Mouse (Mus musculus): ENCODE results near the gene Pcgf5. TPM values are rescaled to one million over a fixed set of nuclear protein-coding genes. Genes with fewer than 3 reads are reported as not detected.
A peak's percentile ranks its signal among the peaks of the same experiment; 100 is the strongest.

The Pcgf5 gene
- polyA plus RNA-seq, 1 experiment from 2014 or later = 27.0 TPM

GRCm38 (mm10) chr19:36350870-36351269, 2.8 kb downstream of the Pcgf5 start:
- no peaks in the 10 kb centered on the region for H3K4me1 ChIP-seq (replicated peaks)
- H3K9me3 ChIP-seq = no peaks in the 10 kb centered on the region
- ATAC-seq = no peak
- no peak overlapping the region for H3K27ac ChIP-seq
- no peak overlapping the region for H3K4me3 ChIP-seq (replicated peaks)
- WGBS = 92% methylated on average over 9 of the region's 9 CpGs
- no peak overlapping the region for H3K9ac ChIP-seq
- peaks cover 20% of the 10 kb centered on the region for H3K27me3 ChIP-seq (replicated peaks)
- H3K36me3 ChIP-seq = no peaks in the 10 kb centered on the region
- no peak overlapping the region for H3K4me2 ChIP-seq (replicated peaks)

GRCm38 (mm10) chr19:36362541-36362940, 14.4 kb downstream of the Pcgf5 start:
- H3K9ac ChIP-seq = no peak overlapping the region
- H3K9me3 ChIP-seq = no peaks in the 10 kb centered on the region
- H3K4me2 ChIP-seq (replicated peaks) = no peak overlapping the region
- no peaks in the 10 kb centered on the region for H3K36me3 ChIP-seq
- ATAC-seq = no peak
- no peak overlapping the region for H3K4me3 ChIP-seq (replicated peaks)
- H3K4me1 ChIP-seq (replicated peaks) = no peaks in the 10 kb centered on the region
- no peak overlapping the region for H3K27ac ChIP-seq
- no peaks in the 10 kb centered on the region for H3K27me3 ChIP-seq (replicated peaks)
- WGBS = 93% methylated on average over 5 of the region's 5 CpGs

- no peaks in the 10 kb centered on the region for H3K9me3 ChIP-seq
- H3K27me3 ChIP-seq (replicated peaks) = no peaks in the 10 kb centered on the region
- peak; percentile 55; the same call in 1 of the 2 replicates for ATAC-seq
- H3K4me1 ChIP-seq (replicated peaks) = no peaks in the 10 kb centered on the region
- H3K4me3 ChIP-seq (replicated peaks) = no peak overlapping the region
- no peak overlapping the region for H3K9ac ChIP-seq
- 73% methylated on average over 8 of the region's 8 CpGs for whole genome bisulfite sequencing
- no peak overlapping the region for H3K27ac ChIP-seq
- H3K36me3 ChIP-seq = no peaks in the 10 kb centered on the region
- no peak overlapping the region for H3K4me2 ChIP-seq (replicated peaks)
Measured at GRCm38 (mm10) chr19:36364757-36365156, 16.6 kb downstream of the Pcgf5 start.

GRCm38 (mm10) chr19:36371478-36371877, 23.4 kb downstream of the Pcgf5 start:
- H3K27me3 ChIP-seq (replicated peaks) = no peaks in the 10 kb centered on the region
- ATAC-seq = peak; percentile 97
- H3K4me1 ChIP-seq (replicated peaks) = no peaks in the 10 kb centered on the region
- WGBS = 47% methylated on average over 10 of the region's 10 CpGs
- H3K9me3 ChIP-seq = no peaks in the 10 kb centered on the region
- no peak overlapping the region for H3K4me3 ChIP-seq (replicated peaks)
- H3K36me3 ChIP-seq = no peaks in the 10 kb centered on the region
- H3K27ac ChIP-seq = no peak overlapping the region
- no peak overlapping the region for H3K4me2 ChIP-seq (replicated peaks)
- no peak overlapping the region for H3K9ac ChIP-seq

GRCm38 (mm10) chr19:36373056-36373621, 25.0 kb downstream of the Pcgf5 start:
- H3K4me3 ChIP-seq (replicated peaks) = no peak overlapping the region
- H3K9me3 ChIP-seq = no peaks in the 10 kb centered on the region
- no peak overlapping the region for H3K4me2 ChIP-seq (replicated peaks)
- H3K36me3 ChIP-seq = no peaks in the 10 kb centered on the region
- ATAC-seq = no peak
- no peaks in the 10 kb centered on the region for H3K27me3 ChIP-seq (replicated peaks)
- no peak overlapping the region for H3K27ac ChIP-seq
- H3K4me1 ChIP-seq (replicated peaks) = no peaks in the 10 kb centered on the region
- 44% methylated on average over 6 of the region's 6 CpGs for WGBS
- no peak overlapping the region for H3K9ac ChIP-seq

- no peaks in the 10 kb centered on the region for H3K27me3 ChIP-seq (replicated peaks)
- 81% methylated on average over 11 of the region's 11 CpGs for WGBS
- ATAC-seq = no peak
- H3K4me2 ChIP-seq (replicated peaks) = no peak overlapping the region
- H3K36me3 ChIP-seq = no peaks in the 10 kb centered on the region
- no peak overlapping the region for H3K4me3 ChIP-seq (replicated peaks)
- no peak overlapping the region for H3K27ac ChIP-seq
- no peak overlapping the region for H3K9ac ChIP-seq
- H3K4me1 ChIP-seq (replicated peaks) = no peaks in the 10 kb centered on the region
- H3K9me3 ChIP-seq = no peaks in the 10 kb centered on the region
Measured at GRCm38 (mm10) chr19:36375200-36375783, 27.2 kb downstream of the Pcgf5 start.

- H3K9me3 ChIP-seq = no peaks in the 10 kb centered on the region
- no peak overlapping the region for H3K4me3 ChIP-seq (replicated peaks)
- no peak overlapping the region for H3K9ac ChIP-seq
- no peak overlapping the region for H3K4me2 ChIP-seq (replicated peaks)
- 84% methylated on average over 7 of the region's 7 CpGs for WGBS
- peak; percentile 23; the same call in 1 of the 2 replicates for ATAC-seq
- H3K27me3 ChIP-seq (replicated peaks) = no peaks in the 10 kb centered on the region
- H3K27ac ChIP-seq = no peak overlapping the region
- H3K36me3 ChIP-seq = no peaks in the 10 kb centered on the region
- H3K4me1 ChIP-seq (replicated peaks) = no peaks in the 10 kb centered on the region
Measured at GRCm38 (mm10) chr19:36377729-36378128, 29.6 kb downstream of the Pcgf5 start.

GRCm38 (mm10) chr19:36378511-36379232, 30.6 kb downstream of the Pcgf5 start:
- H3K27ac ChIP-seq = no peak overlapping the region
- 75% methylated on average over 15 of the region's 15 CpGs for WGBS

GRCm38 (mm10) chr19:36382901-36383300, 34.8 kb downstream of the Pcgf5 start:
- no peaks in the 10 kb centered on the region for H3K9me3 ChIP-seq

More at GRCm38 (mm10) chr19:36378511-36379232, 30.6 kb downstream of the Pcgf5 start:
- H3K9me3 ChIP-seq = no peaks in the 10 kb centered on the region
- H3K4me2 ChIP-seq (replicated peaks) = no peak overlapping the region
- no peak overlapping the region for H3K4me3 ChIP-seq (replicated peaks)
- H3K9ac ChIP-seq = no peak overlapping the region
- no peaks in the 10 kb centered on the region for H3K36me3 ChIP-seq
- no peaks in the 10 kb centered on the region for H3K4me1 ChIP-seq (replicated peaks)
- no peak for ATAC-seq
- H3K27me3 ChIP-seq (replicated peaks) = no peaks in the 10 kb centered on the region

GRCm38 (mm10) chr19:36383977-36384376, 35.9 kb downstream of the Pcgf5 start:
- Histone ChIP-seq H3K36me3 (no peaks in the 10 kb centered on the region), H3K4me2 (replicated peaks) (no peak overlapping the region), H3K9me3 (no peaks in the 10 kb centered on the region), H3K4me3 (replicated peaks) (no peak overlapping the region), H3K9ac (no peak overlapping the region), H3K27me3 (replicated peaks) (no peaks in the 10 kb centered on the region), H3K27ac (no peak overlapping the region), H3K4me1 (replicated peaks) (no peaks in the 10 kb centered on the region)
- 85% methylated on average over 5 of the region's 5 CpGs for WGBS
- ATAC-seq = no peak

More at GRCm38 (mm10) chr19:36382901-36383300, 34.8 kb downstream of the Pcgf5 start:
- no peak for ATAC-seq
- H3K4me1 ChIP-seq (replicated peaks) = no peaks in the 10 kb centered on the region
- WGBS = 92% methylated on average over 3 of the region's 3 CpGs
- no peak overlapping the region for H3K9ac ChIP-seq
- H3K27ac ChIP-seq = no peak overlapping the region
- no peak overlapping the region for H3K4me3 ChIP-seq (replicated peaks)
- H3K36me3 ChIP-seq = no peaks in the 10 kb centered on the region
- H3K4me2 ChIP-seq (replicated peaks) = no peak overlapping the region
- H3K27me3 ChIP-seq (replicated peaks) = no peaks in the 10 kb centered on the region

- WGBS = 21% methylated on average over 2 of the region's 2 CpGs
- no peak overlapping the region for H3K4me3 ChIP-seq (replicated peaks)
Measured at GRCm38 (mm10) chr19:36384426-36384825, 36.3 kb downstream of the Pcgf5 start.

GRCm38 (mm10) chr19:36388502-36388901, 40.4 kb downstream of the Pcgf5 start:
- H3K9ac ChIP-seq = no peak overlapping the region
- no peaks in the 10 kb centered on the region for H3K36me3 ChIP-seq
- H3K9me3 ChIP-seq = no peaks in the 10 kb centered on the region
- H3K4me3 ChIP-seq (replicated peaks) = no peak overlapping the region
- H3K4me1 ChIP-seq (replicated peaks) = no peaks in the 10 kb centered on the region
- no peak overlapping the region for H3K27ac ChIP-seq
- 81% methylated on average over 5 of the region's 5 CpGs for WGBS
- H3K4me2 ChIP-seq (replicated peaks) = no peak overlapping the region
- ATAC-seq = no peak
- H3K27me3 ChIP-seq (replicated peaks) = no peaks in the 10 kb centered on the region

More at GRCm38 (mm10) chr19:36384426-36384825, 36.3 kb downstream of the Pcgf5 start:
- no peaks in the 10 kb centered on the region for H3K27me3 ChIP-seq (replicated peaks)
- 0 out of 2 replicates have a peak, but pooled peaks have one; percentile 39 for ATAC-seq
- H3K4me2 ChIP-seq (replicated peaks) = no peak overlapping the region
- H3K4me1 ChIP-seq (replicated peaks) = no peaks in the 10 kb centered on the region
- no peak overlapping the region for H3K27ac ChIP-seq
- no peaks in the 10 kb centered on the region for H3K36me3 ChIP-seq
- H3K9me3 ChIP-seq = no peaks in the 10 kb centered on the region
- H3K9ac ChIP-seq = no peak overlapping the region
